Mouse (Mus musculus): ENCODE data around the gene Rab30. TPM values are rescaled to one million over a fixed set of nuclear protein-coding genes. Genes with fewer than 3 reads are reported as not detected.
A peak's percentile ranks its signal among the peaks of the same experiment; 100 is the strongest.

Gene Rab30
- polyA plus RNA-seq, 1 experiment = 0.96 TPM

- H3K4me1 ChIP-seq (ENCODE audit: control insufficient read depth, insufficient read depth, low read length) = no peaks in the 10 kb centered on the region
- no peak overlapping the region for H3K4me3 ChIP-seq (replicated peaks; ENCODE audit: extremely low read depth, low read depth, low read length)
- TF ChIP-seq POLR2A (IDR thresholded peaks at IDR 0.05; ENCODE audit: borderline replicate concordance, extremely low read depth, low read depth, low read length) (no peak), CTCF (IDR thresholded peaks at IDR 0.05; ENCODE audit: insufficient read depth, low read length) (no peak)
- WGBS = 28% methylated on average over 7 of the region's 7 CpGs
- DNase-seq = no peak
Measured at GRCm38 (mm10) chr7:92768859-92769258, 27.5 kb downstream of the Rab30 start.

- no peak overlapping the region for H3K4me3 ChIP-seq (replicated peaks; ENCODE audit: extremely low read depth, low read depth, low read length)
- no peak for DNase-seq
- TF ChIP-seq CTCF (IDR thresholded peaks at IDR 0.05; ENCODE audit: insufficient read depth, low read length) = no peak
- no peak for TF ChIP-seq POLR2A (IDR thresholded peaks at IDR 0.05; ENCODE audit: borderline replicate concordance, extremely low read depth, low read depth, low read length)
- H3K4me1 ChIP-seq (ENCODE audit: control insufficient read depth, insufficient read depth, low read length) = no peaks in the 10 kb centered on the region
- 84% methylated on average over 3 of the region's 3 CpGs for WGBS
Measured at GRCm38 (mm10) chr7:92773006-92773405, 31.6 kb downstream of the Rab30 start.

- TF ChIP-seq CTCF (IDR thresholded peaks at IDR 0.05; ENCODE audit: insufficient read depth, low read length) (no peak), POLR2A (IDR thresholded peaks at IDR 0.05; ENCODE audit: borderline replicate concordance, extremely low read depth, low read depth, low read length) (no peak)
- WGBS = 89% methylated on average over 3 of the region's 3 CpGs
Measured at GRCm38 (mm10) chr7:92773596-92773995, 32.2 kb downstream of the Rab30 start.

GRCm38 (mm10) chr7:92774741-92775140, 33.3 kb downstream of the Rab30 start:
- TF ChIP-seq CTCF (IDR thresholded peaks at IDR 0.05; ENCODE audit: insufficient read depth, low read length) = no peak
- no peak for TF ChIP-seq POLR2A (IDR thresholded peaks at IDR 0.05; ENCODE audit: borderline replicate concordance, extremely low read depth, low read depth, low read length)
- Histone ChIP-seq H3K4me1 (ENCODE audit: control insufficient read depth, insufficient read depth, low read length) (no peaks in the 10 kb centered on the region), H3K4me3 (replicated peaks; ENCODE audit: extremely low read depth, low read depth, low read length) (no peak overlapping the region)
- no peak for DNase-seq
- 68% methylated on average over 5 of the region's 5 CpGs for WGBS

More at GRCm38 (mm10) chr7:92773596-92773995, 32.2 kb downstream of the Rab30 start:
- no peak for DNase-seq
- H3K4me3 ChIP-seq (replicated peaks; ENCODE audit: extremely low read depth, low read depth, low read length) = no peak overlapping the region
- H3K4me1 ChIP-seq (ENCODE audit: control insufficient read depth, insufficient read depth, low read length) = no peaks in the 10 kb centered on the region

GRCm38 (mm10) chr7:92775703-92776102, 34.3 kb downstream of the Rab30 start:
- TF ChIP-seq CTCF (IDR thresholded peaks at IDR 0.05; ENCODE audit: insufficient read depth, low read length) (no peak), POLR2A (IDR thresholded peaks at IDR 0.05; ENCODE audit: borderline replicate concordance, extremely low read depth, low read depth, low read length) (no peak)
- DNase-seq = no peak
- WGBS = 60% methylated on average over 2 of the region's 2 CpGs
- H3K4me1 ChIP-seq (ENCODE audit: control insufficient read depth, insufficient read depth, low read length) = no peaks in the 10 kb centered on the region
- H3K4me3 ChIP-seq (replicated peaks; ENCODE audit: extremely low read depth, low read depth, low read length) = no peak overlapping the region

- Histone ChIP-seq H3K4me1 (ENCODE audit: control insufficient read depth, insufficient read depth, low read length) (no peaks in the 10 kb centered on the region), H3K4me3 (replicated peaks; ENCODE audit: extremely low read depth, low read depth, low read length) (no peak overlapping the region)
- WGBS = 64% methylated on average over 4 of the region's 4 CpGs
- no peak for DNase-seq
- TF ChIP-seq POLR2A (IDR thresholded peaks at IDR 0.05; ENCODE audit: borderline replicate concordance, extremely low read depth, low read depth, low read length) = no peak
- no peak for TF ChIP-seq CTCF (IDR thresholded peaks at IDR 0.05; ENCODE audit: insufficient read depth, low read length)
Measured at GRCm38 (mm10) chr7:92776647-92777046, 35.2 kb downstream of the Rab30 start.

GRCm38 (mm10) chr7:92777108-92777973, 35.9 kb downstream of the Rab30 start:
- TF ChIP-seq POLR2A (IDR thresholded peaks at IDR 0.05; ENCODE audit: borderline replicate concordance, extremely low read depth, low read depth, low read length) (no peak), CTCF (IDR thresholded peaks at IDR 0.05; ENCODE audit: insufficient read depth, low read length) (no peak)
- WGBS = 37% methylated on average over 17 of the region's 17 CpGs
- H3K4me3 ChIP-seq (replicated peaks; ENCODE audit: extremely low read depth, low read depth, low read length) = peak overlapping the region; percentile 15
- peak; percentile 20 for DNase-seq
- no peaks in the 10 kb centered on the region for H3K4me1 ChIP-seq (ENCODE audit: control insufficient read depth, insufficient read depth, low read length)

GRCm38 (mm10) chr7:92779058-92779457, 37.7 kb downstream of the Rab30 start:
- no peaks in the 10 kb centered on the region for H3K4me1 ChIP-seq (ENCODE audit: control insufficient read depth, insufficient read depth, low read length)
- H3K4me3 ChIP-seq (replicated peaks; ENCODE audit: extremely low read depth, low read depth, low read length) = no peak overlapping the region
- no peak for TF ChIP-seq POLR2A (IDR thresholded peaks at IDR 0.05; ENCODE audit: borderline replicate concordance, extremely low read depth, low read depth, low read length)
- no peak for TF ChIP-seq CTCF (IDR thresholded peaks at IDR 0.05; ENCODE audit: insufficient read depth, low read length)
- WGBS = 68% methylated on average over 2 of the region's 2 CpGs
- DNase-seq = no peak

- no peak for DNase-seq
- WGBS = 83% methylated on average over 1 of the region's 1 CpGs
- H3K4me1 ChIP-seq (ENCODE audit: control insufficient read depth, insufficient read depth, low read length) = no peaks in the 10 kb centered on the region
- TF ChIP-seq POLR2A (IDR thresholded peaks at IDR 0.05; ENCODE audit: borderline replicate concordance, extremely low read depth, low read depth, low read length) = no peak
- no peak for TF ChIP-seq CTCF (IDR thresholded peaks at IDR 0.05; ENCODE audit: insufficient read depth, low read length)
- no peak overlapping the region for H3K4me3 ChIP-seq (replicated peaks; ENCODE audit: extremely low read depth, low read depth, low read length)
Measured at GRCm38 (mm10) chr7:92781361-92781760, 40.0 kb downstream of the Rab30 start.

- Histone ChIP-seq H3K4me3 (replicated peaks; ENCODE audit: extremely low read depth, low read depth, low read length) (no peak overlapping the region), H3K4me1 (ENCODE audit: control insufficient read depth, insufficient read depth, low read length) (no peaks in the 10 kb centered on the region)
- WGBS = 76% methylated on average over 3 of the region's 3 CpGs
- TF ChIP-seq CTCF (IDR thresholded peaks at IDR 0.05; ENCODE audit: insufficient read depth, low read length) (no peak), POLR2A (IDR thresholded peaks at IDR 0.05; ENCODE audit: borderline replicate concordance, extremely low read depth, low read depth, low read length) (no peak)
- DNase-seq = no peak
Measured at GRCm38 (mm10) chr7:92781948-92782347, 40.5 kb downstream of the Rab30 start.
